Mouse (Mus musculus): ENCODE measurements around the gene Gm6525. TPM values are rescaled to one million over a fixed set of nuclear protein-coding genes. Genes with fewer than 3 reads are reported as not detected.

Gene Gm6525
- polyA plus RNA-seq, 1 experiment, result not detected

DNA sequence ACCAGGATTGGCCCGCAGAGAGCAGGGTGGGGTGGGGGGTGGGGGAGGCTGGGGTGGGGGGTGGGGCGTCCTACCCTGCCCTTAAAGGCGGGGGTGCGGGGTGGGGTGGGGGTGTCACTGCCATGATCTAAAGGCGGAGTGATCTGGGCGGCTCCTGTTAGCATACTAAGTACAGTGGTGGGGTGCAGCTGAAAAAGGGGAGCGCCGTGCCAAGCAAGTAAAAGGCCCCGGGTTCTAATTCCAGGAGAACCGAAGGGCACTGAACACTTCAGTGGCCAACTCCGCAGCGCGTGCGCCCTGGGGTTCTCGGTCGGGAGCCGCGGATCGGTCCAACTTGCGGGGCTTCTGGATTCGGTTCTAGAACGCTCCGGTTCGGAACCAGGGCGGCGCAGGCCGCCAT is 18.8 kb upstream of the Gm6525 start:
- TF ChIP-seq CTCF (IDR thresholded peaks at IDR 0.05; ENCODE audit: extremely low read depth, insufficient read depth, insufficient read length, insufficient replicate concordance) (no peak), POLR2A (IDR thresholded peaks at IDR 0.05; ENCODE audit: low read depth, low read length) (no peak)

DNA sequence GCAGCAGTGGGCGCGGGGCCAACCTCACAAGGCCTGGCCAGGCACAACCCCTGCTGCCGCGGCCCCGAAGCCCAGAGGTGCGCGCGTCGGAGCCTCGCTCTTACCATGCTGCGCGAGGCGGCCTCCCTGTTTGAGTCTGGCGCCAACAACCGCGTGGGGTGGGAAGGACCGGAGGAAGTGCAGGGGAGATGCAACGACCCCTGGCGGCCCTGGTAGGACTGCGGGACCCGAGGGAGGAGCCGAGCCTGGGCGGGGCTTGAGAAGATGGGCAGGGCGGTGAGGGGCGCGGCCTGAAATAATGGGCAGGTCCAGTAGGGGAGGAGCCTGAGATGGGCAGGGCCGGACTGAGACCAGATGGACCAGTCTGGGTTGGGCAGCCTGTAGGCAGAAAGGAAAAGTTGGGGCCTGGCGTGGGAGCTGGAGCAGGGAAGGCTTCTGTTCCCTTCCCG is 18.3 kb upstream of the Gm6525 start, which contains the start of gene Mnd1:
Gene Mnd1 (minus strand): TSS at position 229 of the 449 bp plus-strand sequence.
- Histone ChIP-seq H3K27me3 (ENCODE audit: control insufficient read depth, insufficient read depth, low read length) (no peaks in the 10 kb centered on the region), H3K4me1 (ENCODE audit: control insufficient read depth, insufficient read depth, insufficient read length) (peaks cover 5% of the 10 kb centered on the region; the same call in 1 of the 2 replicates), H3K27ac (ENCODE audit: insufficient read depth, low read length) (no peak within 1 kb of the TSS; the same call in 1 of the 2 replicates), H3K36me3 (ENCODE audit: control insufficient read depth, insufficient read depth, low read length) (no peaks in the 10 kb centered on the region), H3K4me3 (ENCODE audit: extremely low read depth, insufficient read depth, insufficient read length) (peak within 1 kb of the TSS; percentile 58)
- WGBS, result under 1% methylated on average over 29 of the region's 29 CpGs
- no peak for TF ChIP-seq POLR2A (IDR thresholded peaks at IDR 0.05; ENCODE audit: low read depth, low read length)
- TF ChIP-seq CTCF (IDR thresholded peaks at IDR 0.05; ENCODE audit: extremely low read depth, insufficient read depth, insufficient read length, insufficient replicate concordance), result peak; percentile 86
- DNase-seq (ENCODE audit: low read depth in 1 of 2, low spot score in 2 of 2), result peak; percentile 83 to 97

More for the DNA sequence above, 18.8 kb upstream of the Gm6525 start:
- peaks cover 5% of the 10 kb centered on the region; the same call in 1 of the 2 replicates for H3K4me1 ChIP-seq (ENCODE audit: control insufficient read depth, insufficient read depth, insufficient read length)
- H3K27me3 ChIP-seq (ENCODE audit: control insufficient read depth, insufficient read depth, low read length), result no peaks in the 10 kb centered on the region
- no peak for DNase-seq (ENCODE audit: low read depth in 1 of 2, low spot score in 2 of 2)
- WGBS, result under 1% methylated on average over 27 of the region's 27 CpGs
- no peaks in the 10 kb centered on the region for H3K36me3 ChIP-seq (ENCODE audit: control insufficient read depth, insufficient read depth, low read length)
- no peak overlapping the region; the same call in 1 of the 2 replicates for H3K27ac ChIP-seq (ENCODE audit: insufficient read depth, low read length)
- H3K4me3 ChIP-seq (ENCODE audit: extremely low read depth, insufficient read depth, insufficient read length), result peak overlapping the region; percentile 58

DNA sequence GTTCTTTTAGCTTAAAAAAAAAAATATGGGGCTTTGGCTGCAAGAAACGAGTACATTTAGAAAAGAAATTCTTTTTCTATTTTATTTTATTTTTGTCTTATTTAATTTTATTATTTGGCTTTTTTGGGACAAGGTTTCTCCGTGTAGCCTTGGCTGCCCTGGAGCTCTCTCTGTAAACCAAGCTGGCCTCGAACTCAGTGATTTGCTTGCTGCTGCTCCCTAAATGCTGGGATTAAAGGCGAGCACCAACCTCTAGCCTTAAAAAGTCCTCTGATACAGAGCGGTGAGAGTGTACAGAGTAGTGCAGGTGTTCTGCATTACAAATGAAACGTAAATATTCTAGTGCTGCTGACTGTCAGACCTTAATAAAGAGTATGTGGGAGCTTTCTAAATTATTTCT is 17.8 kb upstream of the Gm6525 start:
- WGBS, result 53% methylated on average over 6 of the region's 6 CpGs
- Histone ChIP-seq H3K27me3 (ENCODE audit: control insufficient read depth, insufficient read depth, low read length) (no peaks in the 10 kb centered on the region), H3K27ac (ENCODE audit: insufficient read depth, low read length) (no peak overlapping the region), H3K4me3 (ENCODE audit: extremely low read depth, insufficient read depth, insufficient read length) (no peak overlapping the region), H3K36me3 (ENCODE audit: control insufficient read depth, insufficient read depth, low read length) (no peaks in the 10 kb centered on the region), H3K4me1 (ENCODE audit: control insufficient read depth, insufficient read depth, insufficient read length) (peaks cover 5% of the 10 kb centered on the region; the same call in 1 of the 2 replicates)
- no peak for TF ChIP-seq POLR2A (IDR thresholded peaks at IDR 0.05; ENCODE audit: low read depth, low read length)
- TF ChIP-seq CTCF (IDR thresholded peaks at IDR 0.05; ENCODE audit: extremely low read depth, insufficient read depth, insufficient read length, insufficient replicate concordance), result no peak
- DNase-seq (ENCODE audit: low read depth in 1 of 2, low spot score in 2 of 2), result no peak

DNA sequence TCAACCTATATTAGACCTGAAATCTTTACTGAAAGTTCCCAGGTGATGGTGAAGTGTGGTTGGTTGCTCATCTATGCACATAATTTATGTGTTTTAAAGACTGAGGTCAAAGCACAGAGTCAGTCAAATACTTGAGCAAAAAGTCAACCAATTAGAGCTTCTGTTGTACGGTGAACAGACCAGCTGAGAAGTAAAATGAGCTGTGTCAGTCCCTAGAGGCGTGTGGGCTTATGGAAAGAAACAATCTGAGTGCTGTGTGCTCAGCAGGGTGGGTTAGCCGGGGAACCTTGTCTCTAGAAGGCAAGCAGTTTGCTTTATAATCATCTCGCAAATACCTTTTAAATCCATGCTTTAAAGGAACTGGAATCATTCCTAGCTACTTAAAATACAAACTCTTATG is 16.9 kb upstream of the Gm6525 start:
- Histone ChIP-seq H3K4me1 (ENCODE audit: control insufficient read depth, insufficient read depth, insufficient read length) (peaks cover 5% of the 10 kb centered on the region; the same call in 1 of the 2 replicates), H3K4me3 (ENCODE audit: extremely low read depth, insufficient read depth, insufficient read length) (no peak overlapping the region), H3K27me3 (ENCODE audit: control insufficient read depth, insufficient read depth, low read length) (no peaks in the 10 kb centered on the region), H3K27ac (ENCODE audit: insufficient read depth, low read length) (no peak overlapping the region), H3K36me3 (ENCODE audit: control insufficient read depth, insufficient read depth, low read length) (no peaks in the 10 kb centered on the region)
- WGBS, result 55% methylated on average over 4 of the region's 4 CpGs
- no peak for TF ChIP-seq POLR2A (IDR thresholded peaks at IDR 0.05; ENCODE audit: low read depth, low read length)
- no peak for TF ChIP-seq CTCF (IDR thresholded peaks at IDR 0.05; ENCODE audit: extremely low read depth, insufficient read depth, insufficient read length, insufficient replicate concordance)
- no peak for DNase-seq (ENCODE audit: low read depth in 1 of 2, low spot score in 2 of 2)

DNA sequence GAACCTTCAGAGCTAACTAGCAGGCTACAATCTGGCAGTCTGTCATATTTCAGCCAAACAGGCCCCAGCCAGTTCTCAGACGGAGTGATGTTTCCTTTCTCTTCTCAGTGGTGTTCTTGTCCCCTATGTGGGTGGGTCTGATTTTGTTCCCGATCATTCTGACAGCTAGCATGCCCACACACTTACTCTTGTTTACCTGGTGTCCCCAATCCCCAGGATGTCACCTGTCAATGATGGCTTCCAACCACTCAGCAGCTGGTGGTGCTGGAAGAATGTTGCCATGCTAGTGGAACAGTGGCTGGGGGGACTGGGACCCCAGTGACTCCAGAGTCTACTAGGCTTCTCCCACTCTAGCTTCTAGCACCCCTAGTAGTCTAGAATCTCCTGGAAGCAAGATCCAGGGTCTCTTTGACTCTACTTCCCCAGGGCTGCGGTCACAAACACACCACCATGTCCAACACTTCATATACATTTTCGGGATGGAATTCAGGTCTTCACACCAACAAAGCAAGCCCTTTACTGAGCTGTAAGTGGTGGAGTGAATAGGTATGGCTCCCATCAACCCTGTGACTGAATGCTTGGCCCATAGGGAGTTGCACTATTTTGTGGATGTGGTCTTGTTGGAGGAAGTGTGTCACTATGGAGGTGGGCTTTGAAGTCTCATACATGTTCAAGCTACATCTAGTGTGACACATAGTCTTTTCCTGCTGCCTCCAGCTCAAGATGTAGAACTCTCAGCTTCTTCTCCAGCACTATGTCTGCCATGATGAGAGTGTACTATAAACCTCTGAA is 16.1 kb upstream of the Gm6525 start:
- Histone ChIP-seq H3K4me1 (ENCODE audit: control insufficient read depth, insufficient read depth, insufficient read length) (peaks cover 5% of the 10 kb centered on the region; the same call in 1 of the 2 replicates), H3K27me3 (ENCODE audit: control insufficient read depth, insufficient read depth, low read length) (no peaks in the 10 kb centered on the region), H3K27ac (ENCODE audit: insufficient read depth, low read length) (no peak overlapping the region), H3K36me3 (ENCODE audit: control insufficient read depth, insufficient read depth, low read length) (no peaks in the 10 kb centered on the region), H3K4me3 (ENCODE audit: extremely low read depth, insufficient read depth, insufficient read length) (no peak overlapping the region)
- DNase-seq (ENCODE audit: low read depth in 1 of 2, low spot score in 2 of 2), result no peak
- TF ChIP-seq CTCF (IDR thresholded peaks at IDR 0.05; ENCODE audit: extremely low read depth, insufficient read depth, insufficient read length, insufficient replicate concordance), result no peak
- TF ChIP-seq POLR2A (IDR thresholded peaks at IDR 0.05; ENCODE audit: low read depth, low read length), result no peak
- WGBS, result 90% methylated on average over 4 of the region's 4 CpGs

DNA sequence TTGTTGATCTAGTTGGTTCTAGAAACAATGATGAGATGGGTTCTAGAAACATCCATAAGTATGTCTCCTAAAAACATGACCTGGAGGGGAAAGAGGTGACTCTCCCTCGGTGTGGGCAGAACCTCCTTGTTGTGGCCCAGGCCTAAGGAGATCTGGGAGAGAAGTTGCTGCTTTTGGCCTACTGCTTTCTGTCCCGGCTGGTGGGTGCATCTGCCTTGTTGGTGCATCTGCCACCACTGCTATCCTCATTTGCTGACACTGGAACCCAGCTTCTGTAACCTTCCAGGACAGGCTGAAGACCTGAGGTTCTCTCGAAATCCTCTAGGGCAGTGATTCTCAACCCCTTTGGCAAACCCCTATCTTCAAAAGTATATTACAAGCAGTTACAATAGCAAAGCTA is 8.5 kb upstream of the Gm6525 start:
- TF ChIP-seq POLR2A (IDR thresholded peaks at IDR 0.05; ENCODE audit: low read depth, low read length) (no peak), CTCF (IDR thresholded peaks at IDR 0.05; ENCODE audit: extremely low read depth, insufficient read depth, insufficient read length, insufficient replicate concordance) (no peak)
- peaks cover 3% of the 10 kb centered on the region; the same call in 1 of the 2 replicates for H3K4me1 ChIP-seq (ENCODE audit: control insufficient read depth, insufficient read depth, insufficient read length)
- no peaks in the 10 kb centered on the region for H3K36me3 ChIP-seq (ENCODE audit: control insufficient read depth, insufficient read depth, low read length)
- no peak overlapping the region for H3K27ac ChIP-seq (ENCODE audit: insufficient read depth, low read length)
- no peak overlapping the region for H3K4me3 ChIP-seq (ENCODE audit: extremely low read depth, insufficient read depth, insufficient read length)
- no peaks in the 10 kb centered on the region for H3K27me3 ChIP-seq (ENCODE audit: control insufficient read depth, insufficient read depth, low read length)
- no peak for DNase-seq (ENCODE audit: low read depth in 1 of 2, low spot score in 2 of 2)
- whole genome bisulfite sequencing, result 86% methylated on average over 3 of the region's 3 CpGs

DNA sequence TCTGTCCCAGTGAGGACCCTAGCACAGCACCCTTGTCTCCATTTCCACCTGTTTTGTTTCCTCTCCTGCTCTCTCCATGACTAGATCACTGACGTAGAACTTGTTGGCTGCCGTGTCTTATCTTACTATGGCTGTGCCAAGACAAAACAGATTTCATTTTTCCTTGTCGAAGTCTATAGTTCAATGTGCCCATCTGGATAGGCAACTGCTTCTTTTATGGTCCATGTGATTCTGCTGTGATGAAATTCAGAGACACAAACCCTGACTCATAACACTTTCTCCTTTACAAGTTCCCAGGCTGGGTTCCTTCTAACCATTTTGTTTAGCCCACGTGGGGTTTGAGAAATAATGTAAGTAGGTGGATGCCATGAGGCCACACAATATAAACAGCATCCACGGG is 7.8 kb upstream of the Gm6525 start:
- H3K36me3 ChIP-seq (ENCODE audit: control insufficient read depth, insufficient read depth, low read length), result no peaks in the 10 kb centered on the region
- WGBS, result 92% methylated on average over 5 of the region's 5 CpGs

More for the DNA sequence above, 7.8 kb upstream of the Gm6525 start:
- DNase-seq (ENCODE audit: low read depth in 1 of 2, low spot score in 2 of 2), result no peak
- H3K4me1 ChIP-seq (ENCODE audit: control insufficient read depth, insufficient read depth, insufficient read length), result peaks cover 3% of the 10 kb centered on the region; the same call in 1 of the 2 replicates
- H3K27ac ChIP-seq (ENCODE audit: insufficient read depth, low read length), result no peak overlapping the region
- TF ChIP-seq CTCF (IDR thresholded peaks at IDR 0.05; ENCODE audit: extremely low read depth, insufficient read depth, insufficient read length, insufficient replicate concordance) (no peak), POLR2A (IDR thresholded peaks at IDR 0.05; ENCODE audit: low read depth, low read length) (no peak)
- no peaks in the 10 kb centered on the region for H3K27me3 ChIP-seq (ENCODE audit: control insufficient read depth, insufficient read depth, low read length)
- no peak overlapping the region for H3K4me3 ChIP-seq (ENCODE audit: extremely low read depth, insufficient read depth, insufficient read length)
